11 mouse cellular contexts compared by ENCODE assay signal in genomic region chr2:166258771-166259180, GRCm38 (mm10).
DNase-seq lines count a peak whose midpoint lies in the region; ATAC-seq and TF ChIP-seq lines count a peak whose summit lies in the region.
"Had no signal": no experiment of that assay in that cellular context is flagged by ENCODE, and none has a peak within 500 bp of the region (broad histone marks: within the 10 kb centered on the region; RNA-seq: fewer than 3 reads in every experiment).

No protein-coding gene starts in this region.

- H3K4me2 ChIP-seq in midbrain, postnatal 0 days (ENCODE audit: low read depth, low read length, poor library complexity, severe bottlenecking), result no peak overlapping the region
- H3K4me2 ChIP-seq in hindbrain, embryonic 14.5 days (replicated peaks), result peak overlapping the region; percentile 9; the same call in 1 of the 2 replicates
- H3K4me2 ChIP-seq in stomach, embryonic 15.5 days, result peak overlapping the region; percentile 29

- DNase-seq in frontal cortex, postnatal 25 days (ENCODE audit: low spot score in 2 of 2), result no peak
- DNase-seq in midbrain, embryonic 10.5 days (ENCODE audit: low spot score), result no peak
- no peak for DNase-seq in midbrain, postnatal 0 days (ENCODE audit: low spot score)
- DNase-seq in hindbrain, embryonic 14.5 days (ENCODE audit: low spot score), result no peak
- no peak for DNase-seq in left cerebral cortex, adult 9 months (ENCODE audit: low spot score in 2 of 2)
- DNase-seq in urinary bladder, adult 18-20 months (ENCODE audit: low spot score in 2 of 2), result no peak
- DNase-seq: cerebellum, adult 18-20 months; kidney, adult 18-20 months; lung, adult 18-20 months had no signal

- 0 out of 2 replicates have a peak, but pooled peaks have one; percentile 55 for ATAC-seq in frontal cortex, adult (ENCODE audit: low TSS enrichment)
- no peak for ATAC-seq in midbrain, postnatal 0 days (ENCODE audit: low FRiP score)
- ATAC-seq in hindbrain, embryonic 14.5 days (ENCODE audit: low FRiP score), result no peak
- no peak for ATAC-seq in stomach, embryonic 15.5 days (ENCODE audit: insufficient read depth, low FRiP score, low read depth)

- 12% methylated on average over 7 of the region's 7 CpGs for WGBS in midbrain, embryonic 10.5 days
- WGBS in midbrain, postnatal 0 days, result 13% methylated on average over 7 of the region's 7 CpGs
- WGBS in hindbrain, embryonic 14.5 days, result 8% methylated on average over 7 of the region's 7 CpGs
- WGBS in stomach, embryonic 15.5 days, result 17% methylated on average over 7 of the region's 7 CpGs

- no peaks in the 10 kb centered on the region for H3K36me3 ChIP-seq in midbrain, embryonic 10.5 days
- H3K36me3 ChIP-seq in midbrain, postnatal 0 days (ENCODE audit: insufficient read depth, low read length), result no peaks in the 10 kb centered on the region
- no peaks in the 10 kb centered on the region for H3K36me3 ChIP-seq in hindbrain, embryonic 14.5 days (replicated peaks; ENCODE audit: control insufficient read depth, insufficient read depth)
- no peaks in the 10 kb centered on the region for H3K36me3 ChIP-seq in stomach, embryonic 15.5 days

- H3K27ac ChIP-seq in midbrain, embryonic 10.5 days (replicated peaks), result peak overlapping the region; percentile 34; the same call in 1 of the 2 replicates
- no peak overlapping the region for H3K27ac ChIP-seq in midbrain, postnatal 0 days (ENCODE audit: low read depth, low read length)
- H3K27ac ChIP-seq in hindbrain, embryonic 14.5 days, result no peak overlapping the region
- H3K27ac ChIP-seq in stomach, embryonic 15.5 days, result 0 out of 2 replicates have a peak overlapping the region, but pooled peaks have one; percentile 18

- H3K4me1 ChIP-seq in midbrain, embryonic 10.5 days, result peaks cover 57% of the 10 kb centered on the region
- 0 out of 2 replicates have a peak, but pooled peaks cover 4% of the 10 kb centered on the region for H3K4me1 ChIP-seq in midbrain, postnatal 0 days (ENCODE audit: insufficient read depth, low read length)
- H3K4me1 ChIP-seq in hindbrain, embryonic 14.5 days (replicated peaks; ENCODE audit: control insufficient read depth, insufficient read depth, low read length), result peaks cover 13% of the 10 kb centered on the region
- 0 out of 2 replicates have a peak, but pooled peaks cover 6% of the 10 kb centered on the region for H3K4me1 ChIP-seq in stomach, embryonic 15.5 days

- no peak overlapping the region for H3K9ac ChIP-seq in midbrain, postnatal 0 days (replicated peaks; ENCODE audit: low read length, poor library complexity, severe bottlenecking)
- no peak overlapping the region for H3K9ac ChIP-seq in hindbrain, embryonic 14.5 days
- H3K9ac ChIP-seq in stomach, embryonic 15.5 days, result no peak overlapping the region

- H3K9me3 ChIP-seq in midbrain, embryonic 10.5 days (replicated peaks), result peaks cover 3% of the 10 kb centered on the region; the same call in 1 of the 2 replicates
- H3K9me3 ChIP-seq in midbrain, postnatal 0 days (ENCODE audit: low read length), result no peaks in the 10 kb centered on the region
- H3K9me3 ChIP-seq in hindbrain, embryonic 14.5 days (ENCODE audit: control insufficient read depth, low read length), result 0 out of 2 replicates have a peak, but pooled peaks cover 4% of the 10 kb centered on the region
- no peaks in the 10 kb centered on the region for H3K9me3 ChIP-seq in stomach, embryonic 15.5 days

- H3K27me3 ChIP-seq in midbrain, embryonic 10.5 days (ENCODE audit: low read depth, poor library complexity, severe bottlenecking), result peaks cover 47% of the 10 kb centered on the region
- peaks cover 4% of the 10 kb centered on the region; the same call in 1 of the 2 replicates for H3K27me3 ChIP-seq in midbrain, postnatal 0 days (ENCODE audit: insufficient read depth, low read length)
- H3K27me3 ChIP-seq in hindbrain, embryonic 14.5 days (ENCODE audit: control insufficient read depth, insufficient read depth, low read length), result 0 out of 2 replicates have a peak, but pooled peaks cover 3% of the 10 kb centered on the region
- no peaks in the 10 kb centered on the region for H3K27me3 ChIP-seq in stomach, embryonic 15.5 days (replicated peaks)

- TF ChIP-seq CTCF in midbrain, postnatal 0 days (IDR thresholded peaks at IDR 0.05), result no peak; the same call in 1 of the 2 replicates

- H3K4me3 ChIP-seq in midbrain, embryonic 10.5 days, result peak overlapping the region; percentile 1; the same call in 1 of the 2 replicates
- H3K4me3 ChIP-seq in midbrain, postnatal 0 days (ENCODE audit: low read depth, low read length), result no peak overlapping the region
- H3K4me3 ChIP-seq in hindbrain, embryonic 14.5 days (replicated peaks; ENCODE audit: low read length), result no peak overlapping the region
- no peak overlapping the region for H3K4me3 ChIP-seq in stomach, embryonic 15.5 days (replicated peaks)

Comparison
In these comparisons a context has a peak if more than half of its experiments do, and no peak if none do; other contexts are left out.
1. H3K27ac ChIP-seq: peak in midbrain, embryonic 10.5 days (single experiment) and stomach, embryonic 15.5 days (single experiment); none in midbrain, postnatal 0 days (single experiment) and hindbrain, embryonic 14.5 days (single experiment).